ENCODE assay signal across 8 mouse cellular contexts in genomic region chr8:124862321-124863162, GRCm38 (mm10). TPM values are rescaled to one million over a fixed set of nuclear protein-coding genes. Genes with fewer than 3 reads are reported as not detected.
DNase-seq lines count a peak whose midpoint lies in the region; ATAC-seq and TF ChIP-seq lines count a peak whose summit lies in the region.

Gene Gnpat, plus strand, starts transcription at chr8:124863033.
Gene 2810004N23Rik, minus strand, starts transcription at chr8:124863120.

- peak; percentile 91 for DNase-seq in ES-CJ7 (ENCODE audit: low read depth, low spot score)
- peak; percentile 88 for DNase-seq in cerebellum, adult 11 months
- DNase-seq in heart, postnatal 25 days (ENCODE audit: low spot score), result peak; percentile 89
- peak; percentile 88 to 93 for DNase-seq in layer of hippocampus, adult 18-20 months (ENCODE audit: low spot score in 2 of 2)
- peak; percentile 96 for DNase-seq in lung, adult 2 months
- peak; percentile 86 for DNase-seq in thymus, adult 18-20 months

- ATAC-seq in forebrain, embryonic 15.5 days (replicated peaks), result peak; percentile 99
- peak; percentile 80 for ATAC-seq in neutrophil, adult 5-6 weeks (ENCODE audit: extremely low read depth, insufficient number of reproducible peaks, low FRiP score, poor library complexity, severe bottlenecking)

- TF ChIP-seq CTCF in lung, adult 2 months (IDR thresholded peaks at IDR 0.05; ENCODE audit: insufficient read depth, low read length), result no peak

- peaks cover 21% of the 10 kb centered on the region for H3K4me1 ChIP-seq in forebrain, embryonic 15.5 days
- peaks cover 15% of the 10 kb centered on the region for H3K4me1 ChIP-seq in lung, adult 2 months (ENCODE audit: control insufficient read depth, insufficient read depth, low read length)

- H3K27ac ChIP-seq in forebrain, embryonic 15.5 days (replicated peaks), result peak within 1 kb of the TSS; percentile 86

- peak within 1 kb of the TSS; percentile 91 for H3K4me3 ChIP-seq in forebrain, embryonic 15.5 days
- peak within 1 kb of the TSS; percentile 100 for H3K4me3 ChIP-seq in lung, adult 2 months (replicated peaks; ENCODE audit: extremely low read depth, low read depth, low read length)

- peaks cover 29% of the 10 kb centered on the region for H3K36me3 ChIP-seq in forebrain, embryonic 15.5 days

- peak within 1 kb of the TSS; percentile 93 for H3K9ac ChIP-seq in forebrain, embryonic 15.5 days (replicated peaks)

- no peaks in the 10 kb centered on the region for H3K9me3 ChIP-seq in forebrain, embryonic 15.5 days

- H3K4me2 ChIP-seq in forebrain, embryonic 15.5 days (replicated peaks), result peak within 1 kb of the TSS; percentile 81

- WGBS in forebrain, embryonic 15.5 days, result 1% methylated on average over 55 of the region's 55 CpGs
- WGBS in lung, adult 2 months, result under 1% methylated on average over 55 of the region's 55 CpGs

- intact Hi-C loops in heart, postnatal 25 days (cut with DNase I), result loop anchor here (2.0 kb wide), 1 partner anchor 30 kb away; no protein-coding TSS in a partner anchor

- no peaks in the 10 kb centered on the region for H3K27me3 ChIP-seq in forebrain, embryonic 15.5 days

- peak; percentile 81 for TF ChIP-seq POLR2A in lung, adult 2 months (IDR thresholded peaks at IDR 0.05; ENCODE audit: borderline replicate concordance, extremely low read depth, low read depth, low read length)

RNA-seq across cellular contexts. Expression of gene Gnpat, which starts in this region (rescaled TPM):
- polyA plus RNA-seq in forebrain, embryonic 15.5 days (2015; fragmentation: Nextera tagmentation; extraction: Ambion mirVana), result 89.5 and 93.0 TPM in 2 replicates
- total RNA-seq in heart, postnatal 25 days (2021), result 100 to 1,000 TPM; 168 to 181 TPM
- 10 to 100 TPM; 58.4 to 61.9 TPM for total RNA-seq in layer of hippocampus, adult 18-20 months (2021)
- polyA plus RNA-seq in lung, adult 2 months (2012; rRNA removed), result 50.8 and 63.2 TPM in 2 replicates
- 68.8 and 77.0 TPM in 2 replicates for total RNA-seq in neutrophil, adult 5-6 weeks (2017)

RNA-seq across cellular contexts. Expression of gene 2810004N23Rik, which starts in this region (rescaled TPM):
- 34.0 and 40.5 TPM in 2 replicates for polyA plus RNA-seq in forebrain, embryonic 15.5 days (2015; fragmentation: Nextera tagmentation; extraction: Ambion mirVana)
- 10 to 100 TPM; 39.7 to 45.5 TPM for total RNA-seq in heart, postnatal 25 days (2021)
- 10 to 100 TPM; 21.2 to 24.5 TPM for total RNA-seq in layer of hippocampus, adult 18-20 months (2021)
- 9.0 and 11.3 TPM in 2 replicates for polyA plus RNA-seq in lung, adult 2 months (2012; rRNA removed)
- total RNA-seq in neutrophil, adult 5-6 weeks (2017), result 26.5 and 27.5 TPM in 2 replicates

Comparison
In these comparisons a context has a peak if more than half of its experiments do, and no peak if none do; other contexts are left out.
1. Peak in every context shown above with its lines: DNase-seq, ATAC-seq, H3K4me3 ChIP-seq and H3K27ac ChIP-seq.